Mouse (Mus musculus): ENCODE measurements around the gene Gm1113. TPM values are rescaled to one million over a fixed set of nuclear protein-coding genes. Genes with fewer than 3 reads are reported as not detected.
A peak's percentile ranks its signal among the peaks of the same experiment; 100 is the strongest.

Gene Gm1113
- polyA plus RNA-seq, 1 experiment from 2014 or later, result not detected

- H3K36me3 ChIP-seq (ENCODE audit: control insufficient read depth, insufficient read depth, low read length), result peaks cover 6% of the 10 kb centered on the region
- H3K27me3 ChIP-seq (ENCODE audit: control insufficient read depth, insufficient read depth, low read length), result no peaks in the 10 kb centered on the region
- 88% methylated on average over 6 of the region's 6 CpGs for WGBS
- no peak overlapping the region for H3K4me3 ChIP-seq (ENCODE audit: low read depth, low read length)
- H3K4me1 ChIP-seq (ENCODE audit: control insufficient read depth, insufficient read depth, low read length), result peaks cover 1% of the 10 kb centered on the region; the same call in 1 of the 2 replicates
- no peaks in the 10 kb centered on the region for H3K9me3 ChIP-seq (ENCODE audit: control insufficient read depth, low read length)
- no peak overlapping the region for H3K4me2 ChIP-seq (ENCODE audit: low read depth, severe bottlenecking)
- DNase-seq (ENCODE audit: low spot score), result no peak
- no peak overlapping the region for H3K9ac ChIP-seq (ENCODE audit: low read length)
- H3K27ac ChIP-seq (replicated peaks; ENCODE audit: low read depth, low read length), result no peak overlapping the region
- no peak for ATAC-seq (ENCODE audit: insufficient number of reproducible peaks, low FRiP score, low TSS enrichment, low read depth)
Measured at GRCm38 (mm10) chr9:35499946-35500345, 18.1 kb downstream of the Gm1113 start.

DNA sequence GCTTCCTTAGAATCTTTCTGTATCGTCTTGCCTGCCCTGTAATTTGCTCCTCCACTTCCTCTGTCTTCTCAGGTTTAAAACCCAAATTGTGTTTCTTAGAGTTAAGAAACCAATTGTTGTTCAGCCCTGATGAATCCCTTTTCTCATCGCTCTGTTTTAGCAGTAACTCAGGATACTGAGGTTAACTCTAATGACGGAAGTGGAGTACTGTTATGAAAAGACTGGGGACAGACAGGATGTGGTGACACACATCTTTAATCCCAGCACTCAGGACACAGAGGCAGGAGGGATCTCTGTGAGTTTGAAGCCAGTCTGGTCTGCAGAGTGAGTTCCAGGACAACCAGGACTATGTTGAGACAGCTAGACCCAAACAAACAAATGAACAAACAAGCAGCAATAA lies 22.6 kb downstream of the Gm1113 start:
- Histone ChIP-seq H3K27me3 (ENCODE audit: control insufficient read depth, insufficient read depth, low read length) (no peaks in the 10 kb centered on the region), H3K4me1 (ENCODE audit: control insufficient read depth, insufficient read depth, low read length) (peaks cover 3% of the 10 kb centered on the region; the same call in 1 of the 2 replicates), H3K9me3 (ENCODE audit: control insufficient read depth, low read length) (no peaks in the 10 kb centered on the region), H3K4me2 (ENCODE audit: low read depth, severe bottlenecking) (no peak overlapping the region), H3K27ac (replicated peaks; ENCODE audit: low read depth, low read length) (no peak overlapping the region), H3K9ac (ENCODE audit: low read length) (no peak overlapping the region), H3K36me3 (ENCODE audit: control insufficient read depth, insufficient read depth, low read length) (peaks cover 4% of the 10 kb centered on the region; the same call in 1 of the 2 replicates), H3K4me3 (ENCODE audit: low read depth, low read length) (no peak overlapping the region)
- WGBS, result 81% methylated on average over 3 of the region's 3 CpGs
- DNase-seq (ENCODE audit: low spot score), result no peak
- ATAC-seq (ENCODE audit: insufficient number of reproducible peaks, low FRiP score, low TSS enrichment, low read depth), result no peak

DNA sequence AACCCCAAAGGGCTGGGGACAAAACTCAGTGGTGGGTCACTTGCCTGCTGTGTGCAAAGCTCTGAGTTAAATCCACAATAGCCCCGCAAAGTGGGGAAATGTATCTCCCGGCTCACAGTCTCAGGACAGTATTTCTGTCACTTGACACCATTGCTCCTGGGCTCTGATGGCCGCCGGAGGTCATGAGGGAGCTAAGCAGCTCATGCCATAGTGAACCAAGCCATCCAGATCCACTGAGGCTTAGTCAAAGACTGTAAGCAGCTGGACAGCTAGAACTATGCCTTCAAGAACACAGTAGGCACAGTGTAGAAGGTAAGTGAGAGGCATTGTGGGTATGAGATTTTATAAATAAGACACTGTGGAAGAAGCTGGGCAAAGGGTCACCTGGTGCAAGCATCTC lies 23.1 kb downstream of the Gm1113 start:
- Histone ChIP-seq H3K36me3 (ENCODE audit: control insufficient read depth, insufficient read depth, low read length) (peaks cover 4% of the 10 kb centered on the region; the same call in 1 of the 2 replicates), H3K27me3 (ENCODE audit: control insufficient read depth, insufficient read depth, low read length) (no peaks in the 10 kb centered on the region), H3K4me3 (ENCODE audit: low read depth, low read length) (no peak overlapping the region), H3K9ac (ENCODE audit: low read length) (no peak overlapping the region), H3K9me3 (ENCODE audit: control insufficient read depth, low read length) (no peaks in the 10 kb centered on the region), H3K27ac (replicated peaks; ENCODE audit: low read depth, low read length) (no peak overlapping the region), H3K4me1 (ENCODE audit: control insufficient read depth, insufficient read depth, low read length) (peaks cover 3% of the 10 kb centered on the region; the same call in 1 of the 2 replicates), H3K4me2 (ENCODE audit: low read depth, severe bottlenecking) (no peak overlapping the region)
- 40% methylated on average over 4 of the region's 4 CpGs for WGBS
- ATAC-seq (ENCODE audit: insufficient number of reproducible peaks, low FRiP score, low TSS enrichment, low read depth) (0 out of 2 replicates have a peak, but pooled peaks have one; percentile 21), DNase-seq (ENCODE audit: low spot score) (no peak)

- no peak overlapping the region for H3K4me2 ChIP-seq (ENCODE audit: low read depth, severe bottlenecking)
- 53% methylated on average over 4 of the region's 4 CpGs for WGBS
- no peaks in the 10 kb centered on the region; the same call in 1 of the 2 replicates for H3K9me3 ChIP-seq (ENCODE audit: control insufficient read depth, low read length)
- ATAC-seq (ENCODE audit: insufficient number of reproducible peaks, low FRiP score, low TSS enrichment, low read depth) (no peak), DNase-seq (ENCODE audit: low spot score) (no peak)
- H3K9ac ChIP-seq (ENCODE audit: low read length), result no peak overlapping the region
- H3K27me3 ChIP-seq (ENCODE audit: control insufficient read depth, insufficient read depth, low read length), result no peaks in the 10 kb centered on the region
- H3K27ac ChIP-seq (replicated peaks; ENCODE audit: low read depth, low read length), result peak overlapping the region; percentile 48; the same call in 1 of the 2 replicates
- no peak overlapping the region for H3K4me3 ChIP-seq (ENCODE audit: low read depth, low read length)
- H3K36me3 ChIP-seq (ENCODE audit: control insufficient read depth, insufficient read depth, low read length), result peaks cover 6% of the 10 kb centered on the region
- H3K4me1 ChIP-seq (ENCODE audit: control insufficient read depth, insufficient read depth, low read length), result peaks cover 3% of the 10 kb centered on the region; the same call in 1 of the 2 replicates
Measured at GRCm38 (mm10) chr9:35493733-35494092, 24.4 kb downstream of the Gm1113 start.

GRCm38 (mm10) chr9:35493033-35493732 lies 24.9 kb downstream of the Gm1113 start:
- 62% methylated on average over 7 of the region's 7 CpGs for WGBS
- peak; percentile 44 for DNase-seq (ENCODE audit: low spot score)
- H3K9me3 ChIP-seq (ENCODE audit: control insufficient read depth, low read length), result no peaks in the 10 kb centered on the region; the same call in 1 of the 2 replicates
- no peak overlapping the region for H3K4me3 ChIP-seq (ENCODE audit: low read depth, low read length)
- no peak overlapping the region; the same call in 1 of the 2 replicates for H3K27ac ChIP-seq (replicated peaks; ENCODE audit: low read depth, low read length)
- no peak overlapping the region for H3K9ac ChIP-seq (ENCODE audit: low read length)
- peaks cover 3% of the 10 kb centered on the region; the same call in 1 of the 2 replicates for H3K4me1 ChIP-seq (ENCODE audit: control insufficient read depth, insufficient read depth, low read length)
- H3K4me2 ChIP-seq (ENCODE audit: low read depth, severe bottlenecking), result no peak overlapping the region
- H3K27me3 ChIP-seq (ENCODE audit: control insufficient read depth, insufficient read depth, low read length), result no peaks in the 10 kb centered on the region
- H3K36me3 ChIP-seq (ENCODE audit: control insufficient read depth, insufficient read depth, low read length), result peaks cover 9% of the 10 kb centered on the region
- ATAC-seq (ENCODE audit: insufficient number of reproducible peaks, low FRiP score, low TSS enrichment, low read depth), result peak; percentile 79; the same call in 1 of the 2 replicates

GRCm38 (mm10) chr9:35491109-35491866 lies 26.8 kb downstream of the Gm1113 start:
- Histone ChIP-seq H3K4me1 (ENCODE audit: control insufficient read depth, insufficient read depth, low read length) (peaks cover 3% of the 10 kb centered on the region; the same call in 1 of the 2 replicates), H3K9ac (ENCODE audit: low read length) (no peak overlapping the region), H3K27me3 (ENCODE audit: control insufficient read depth, insufficient read depth, low read length) (no peaks in the 10 kb centered on the region), H3K27ac (replicated peaks; ENCODE audit: low read depth, low read length) (no peak overlapping the region), H3K9me3 (ENCODE audit: control insufficient read depth, low read length) (no peaks in the 10 kb centered on the region; the same call in 1 of the 2 replicates), H3K36me3 (ENCODE audit: control insufficient read depth, insufficient read depth, low read length) (peaks cover 11% of the 10 kb centered on the region), H3K4me2 (ENCODE audit: low read depth, severe bottlenecking) (no peak overlapping the region), H3K4me3 (ENCODE audit: low read depth, low read length) (no peak overlapping the region)
- 85% methylated on average over 11 of the region's 11 CpGs for WGBS
- ATAC-seq (ENCODE audit: insufficient number of reproducible peaks, low FRiP score, low TSS enrichment, low read depth), result no peak
- DNase-seq (ENCODE audit: low spot score), result no peak

GRCm38 (mm10) chr9:35488496-35488895 lies 29.6 kb downstream of the Gm1113 start:
- 0 out of 2 replicates have a peak, but pooled peaks cover 2% of the 10 kb centered on the region for H3K4me1 ChIP-seq (ENCODE audit: control insufficient read depth, insufficient read depth, low read length)
- H3K27me3 ChIP-seq (ENCODE audit: control insufficient read depth, insufficient read depth, low read length), result no peaks in the 10 kb centered on the region
- 97% methylated on average over 4 of the region's 4 CpGs for WGBS
- no peak overlapping the region for H3K9ac ChIP-seq (ENCODE audit: low read length)
- no peaks in the 10 kb centered on the region; the same call in 1 of the 2 replicates for H3K9me3 ChIP-seq (ENCODE audit: control insufficient read depth, low read length)
- ATAC-seq (ENCODE audit: insufficient number of reproducible peaks, low FRiP score, low TSS enrichment, low read depth) (no peak), DNase-seq (ENCODE audit: low spot score) (no peak)
- H3K36me3 ChIP-seq (ENCODE audit: control insufficient read depth, insufficient read depth, low read length), result peaks cover 7% of the 10 kb centered on the region
- H3K4me3 ChIP-seq (ENCODE audit: low read depth, low read length), result no peak overlapping the region
- H3K4me2 ChIP-seq (ENCODE audit: low read depth, severe bottlenecking), result no peak overlapping the region
- no peak overlapping the region for H3K27ac ChIP-seq (replicated peaks; ENCODE audit: low read depth, low read length)

- Histone ChIP-seq H3K27me3 (ENCODE audit: control insufficient read depth, insufficient read depth, low read length) (no peaks in the 10 kb centered on the region), H3K9ac (ENCODE audit: low read length) (no peak overlapping the region), H3K9me3 (ENCODE audit: control insufficient read depth, low read length) (no peaks in the 10 kb centered on the region; the same call in 1 of the 2 replicates), H3K27ac (replicated peaks; ENCODE audit: low read depth, low read length) (no peak overlapping the region), H3K36me3 (ENCODE audit: control insufficient read depth, insufficient read depth, low read length) (peaks cover 7% of the 10 kb centered on the region), H3K4me2 (ENCODE audit: low read depth, severe bottlenecking) (no peak overlapping the region), H3K4me1 (ENCODE audit: control insufficient read depth, insufficient read depth, low read length) (0 out of 2 replicates have a peak, but pooled peaks cover 2% of the 10 kb centered on the region), H3K4me3 (ENCODE audit: low read depth, low read length) (no peak overlapping the region)
- ATAC-seq (ENCODE audit: insufficient number of reproducible peaks, low FRiP score, low TSS enrichment, low read depth) (no peak), DNase-seq (ENCODE audit: low spot score) (no peak)
- WGBS, result 90% methylated on average over 13 of the region's 13 CpGs
Measured at GRCm38 (mm10) chr9:35486616-35487015, 31.5 kb downstream of the Gm1113 start.
